Mouse (Mus musculus) effector memory CD4-positive, alpha-beta T cell, adult 7 months (primary cell): ENCODE results near the gene A4galt. TPM values are rescaled to one million over a fixed set of nuclear protein-coding genes. Genes with fewer than 3 reads are reported as not detected.

Experiments used
- polyA plus RNA-seq: library from polyadenylated mRNA; unstranded; fragments of 100-300 nt; shearing (Covaris generic); gene quantifications from one replicate; pipeline ENCODE4 v1.2.1, GENCODE M21; 2017

A4galt gene
- not detected for polyA plus RNA-seq

GRCm38 (mm10) chr15:83251176-83252004 is at the start of gene A4galt:
A4galt (minus strand) TSS chr15:83251774.

Other genes with a start within 250 kb of the A4galt start
- gene Nfam1, start 218.5 kb downstream of the A4galt start, polyA plus RNA-seq, result 0.06 TPM
- gene Serhl, start 162.3 kb downstream of the A4galt start, polyA plus RNA-seq, result 52.7 TPM
- 81.5 TPM for gene Rrp7a, start 129.0 kb downstream of the A4galt start, polyA plus RNA-seq
- 156 TPM for gene Poldip3, start 102.4 kb downstream of the A4galt start, polyA plus RNA-seq
- gene Cyb5r3, start 79.2 kb downstream of the A4galt start, polyA plus RNA-seq, result 94.6 TPM
- gene Arfgap3, start 98.5 kb upstream of the A4galt start, polyA plus RNA-seq, result 10.2 TPM
- gene Pacsin2, start 212.8 kb upstream of the A4galt start, polyA plus RNA-seq, result 41.4 TPM